Mouse (Mus musculus): ENCODE data around the gene Arhgap23.

GRCm38 (mm10) chr11:97389127-97389526 is 26.2 kb upstream of the Arhgap23 start:
- no peak for TF ChIP-seq POLR2A (IDR thresholded peaks at IDR 0.05; ENCODE audit: borderline replicate concordance, insufficient read depth, low read length)
- TF ChIP-seq CTCF (IDR thresholded peaks at IDR 0.05; ENCODE audit: borderline replicate concordance, insufficient read depth, low read depth, low read length), result no peak

Measured in cerebellum, adult 2 months (tissue).